Mouse (Mus musculus) hindbrain, embryonic 15.5 days (tissue): Measurements from ENCODE around the gene Lcmt2. TPM values are rescaled to one million over a fixed set of nuclear protein-coding genes. Genes with fewer than 3 reads are reported as not detected.
A peak's percentile ranks its signal among the peaks of the same experiment; 100 is the strongest.

Experiments
- ATAC-seq: fragments of 200-750 bp; cut with Nextera tagmentation; 2 replicates; pipeline ENCODE4 v1.8.0; 2017; ENCODE audit warnings: low read depth, moderate number of reproducible peaks, moderate TSS enrichment; ENCODE audit not compliant: low FRiP score
- H3K27ac ChIP-seq: fragments of 300-500 bp; sonication (generic); replicated peaks from 2 replicates; pipeline ENCODE4 v1.5.1; 2015; ENCODE audit warnings: mild to moderate bottlenecking, inconsistent platforms
- H3K27me3 ChIP-seq: fragments of 300-500 bp; sonication (generic); 2 replicates; pipeline ENCODE4 v1.6.1; 2015; ENCODE audit warnings: control low read depth, inconsistent platforms
- H3K36me3 ChIP-seq: fragments of 300-500 bp; sonication (generic); 2 replicates; pipeline ENCODE4 v1.6.1; 2015; ENCODE audit warnings: control low read depth, inconsistent platforms
- H3K4me1 ChIP-seq: fragments of 300-500 bp; sonication (generic); replicated peaks from 2 replicates; pipeline ENCODE4 v1.6.1; 2015; ENCODE audit warnings: control low read depth, inconsistent platforms
- H3K4me2 ChIP-seq: fragments of 300-500 bp; sonication (generic); 2 replicates; pipeline ENCODE4 v1.6.1; 2015; ENCODE audit warnings: moderate library complexity, mild to moderate bottlenecking, inconsistent platforms
- H3K4me3 ChIP-seq: fragments of 300-500 bp; sonication (generic); 2 replicates; pipeline ENCODE4 v1.5.1; 2015; ENCODE audit warnings: mild to moderate bottlenecking, inconsistent platforms
- H3K9ac ChIP-seq: fragments of 300-500 bp; sonication (generic); 2 replicates; pipeline ENCODE4 v1.6.1; 2015; ENCODE audit warnings: inconsistent platforms
- H3K9me3 ChIP-seq: fragments of 300-500 bp; sonication (generic); 2 replicates; pipeline ENCODE4 v1.6.1; 2016; ENCODE audit warnings: control low read depth, inconsistent platforms
- WGBS: fragments of 180-500 bp; shearing (Covaris S2); methylation state at CpG from one replicate; pipeline ENCODE4 v1.1.7; 2015; 5-methylcytosine and 5-hydroxymethylcytosine counted together
- polyA plus RNA-seq: library from polyadenylated mRNA; unstranded; fragments of >200 nt; fragmentation: Nextera tagmentation; extraction: Ambion mirVana; gene quantifications from 2 replicates; pipeline ENCODE4 v1.2.1, GENCODE M21; 2015

Gene Lcmt2
- polyA plus RNA-seq = 19.0 and 21.0 TPM in 2 replicates

GRCm38 (mm10) chr2:121140018-121140882, at the start of gene Lcmt2, which contains the start of gene Adal:
TSS of gene Lcmt2 (minus strand) at chr2:121140653.
TSS of gene Adal (plus strand) at chr2:121140428.
- WGBS = under 1% methylated on average over 87 of the region's 87 CpGs
- H3K9ac ChIP-seq = peak within 1 kb of the TSS; percentile 88

GRCm38 (mm10) chr2:121188530-121188929, 48.1 kb upstream of the Lcmt2 start:
- H3K36me3 ChIP-seq = peaks cover 78% of the 10 kb centered on the region
- no peaks in the 10 kb centered on the region for H3K27me3 ChIP-seq
- no peak overlapping the region for H3K27ac ChIP-seq
- WGBS = 78% methylated on average over 1 of the region's 1 CpGs
- no peaks in the 10 kb centered on the region for H3K9me3 ChIP-seq
- H3K4me2 ChIP-seq = no peak overlapping the region
- ATAC-seq = no peak
- H3K4me1 ChIP-seq = no peaks in the 10 kb centered on the region
- no peak overlapping the region for H3K9ac ChIP-seq
- no peak overlapping the region for H3K4me3 ChIP-seq

More at GRCm38 (mm10) chr2:121140018-121140882, at the start of gene Lcmt2, which contains the start of gene Adal:
- no peaks in the 10 kb centered on the region for H3K9me3 ChIP-seq
- 0 out of 2 replicates have a peak, but pooled peaks cover 18% of the 10 kb centered on the region for H3K36me3 ChIP-seq
- peaks cover 40% of the 10 kb centered on the region for H3K4me1 ChIP-seq
- H3K27ac ChIP-seq = peak within 1 kb of the TSS; percentile 100
- H3K4me3 ChIP-seq = peak within 1 kb of the TSS; percentile 78
- ATAC-seq = peak; percentile 98
- H3K4me2 ChIP-seq = peak within 1 kb of the TSS; percentile 89
- H3K27me3 ChIP-seq = no peaks in the 10 kb centered on the region

- Histone ChIP-seq H3K27me3 (no peaks in the 10 kb centered on the region), H3K4me3 (no peak overlapping the region), H3K36me3 (peaks cover 66% of the 10 kb centered on the region), H3K4me1 (no peaks in the 10 kb centered on the region), H3K4me2 (no peak overlapping the region), H3K9ac (no peak overlapping the region), H3K9me3 (no peaks in the 10 kb centered on the region), H3K27ac (no peak overlapping the region)
- WGBS = 96% methylated on average over 7 of the region's 7 CpGs
- no peak for ATAC-seq
Measured at GRCm38 (mm10) chr2:121184142-121184541, 43.7 kb upstream of the Lcmt2 start.

- H3K27me3 ChIP-seq = no peaks in the 10 kb centered on the region
- H3K9ac ChIP-seq = no peak overlapping the region
- no peak for ATAC-seq
- WGBS = 90% methylated on average over 5 of the region's 5 CpGs
- no peak overlapping the region for H3K27ac ChIP-seq
- H3K4me3 ChIP-seq = no peak overlapping the region
- no peaks in the 10 kb centered on the region for H3K4me1 ChIP-seq
- no peak overlapping the region for H3K4me2 ChIP-seq
- H3K36me3 ChIP-seq = peaks cover 66% of the 10 kb centered on the region
- H3K9me3 ChIP-seq = no peaks in the 10 kb centered on the region
Measured at GRCm38 (mm10) chr2:121183431-121183830, 43.0 kb upstream of the Lcmt2 start.

- H3K36me3 ChIP-seq = peaks cover 76% of the 10 kb centered on the region
- H3K4me2 ChIP-seq = no peak overlapping the region
- no peak overlapping the region for H3K27ac ChIP-seq
- ATAC-seq = no peak
- no peak overlapping the region for H3K4me3 ChIP-seq
- no peak overlapping the region for H3K9ac ChIP-seq
- H3K9me3 ChIP-seq = no peaks in the 10 kb centered on the region
- no peaks in the 10 kb centered on the region for H3K27me3 ChIP-seq
- 94% methylated on average over 3 of the region's 3 CpGs for WGBS
- H3K4me1 ChIP-seq = no peaks in the 10 kb centered on the region
Measured at GRCm38 (mm10) chr2:121178828-121179479, 38.5 kb upstream of the Lcmt2 start.

- H3K4me1 ChIP-seq = peaks cover 31% of the 10 kb centered on the region
- peak; percentile 96 for ATAC-seq
- H3K4me2 ChIP-seq = peak within 1 kb of the TSS; percentile 64
- peak within 1 kb of the TSS; percentile 79 for H3K9ac ChIP-seq
- peaks cover 27% of the 10 kb centered on the region for H3K36me3 ChIP-seq
- under 1% methylated on average over 66 of the region's 66 CpGs for WGBS
- peak within 1 kb of the TSS; percentile 94 for H3K4me3 ChIP-seq
- H3K27ac ChIP-seq = peak within 1 kb of the TSS; percentile 80
- no peaks in the 10 kb centered on the region for H3K27me3 ChIP-seq
- no peaks in the 10 kb centered on the region for H3K9me3 ChIP-seq
Measured at GRCm38 (mm10) chr2:121170980-121171742, 30.7 kb upstream of the Lcmt2 start, which contains the start of gene Zscan29. TSS of gene Zscan29 (minus strand) at chr2:121171125.

- ATAC-seq = peak; percentile 69
- peaks cover 22% of the 10 kb centered on the region for H3K36me3 ChIP-seq
- no peaks in the 10 kb centered on the region for H3K9me3 ChIP-seq
- H3K4me3 ChIP-seq = peak within 1 kb of the TSS; percentile 94
- H3K27ac ChIP-seq = peak within 1 kb of the TSS; percentile 80
- peak within 1 kb of the TSS; percentile 79 for H3K9ac ChIP-seq
- WGBS = 0% methylated on average over 38 of the region's 38 CpGs
- peaks cover 31% of the 10 kb centered on the region for H3K4me1 ChIP-seq
- no peaks in the 10 kb centered on the region for H3K27me3 ChIP-seq
- H3K4me2 ChIP-seq = peak within 1 kb of the TSS; percentile 64
Measured at GRCm38 (mm10) chr2:121170481-121170971, 30.1 kb upstream of the Lcmt2 start, which contains the start of gene Tubgcp4. TSS of gene Tubgcp4 (plus strand) at chr2:121170654.

GRCm38 (mm10) chr2:121169902-121170301, 29.4 kb upstream of the Lcmt2 start:
- peak overlapping the region; percentile 64 for H3K4me2 ChIP-seq
- no peaks in the 10 kb centered on the region for H3K9me3 ChIP-seq
- no peak overlapping the region for H3K27ac ChIP-seq

GRCm38 (mm10) chr2:121169173-121169572, 28.7 kb upstream of the Lcmt2 start:
- no peak for ATAC-seq
- Histone ChIP-seq H3K4me3 (peak overlapping the region; percentile 94), H3K9me3 (no peaks in the 10 kb centered on the region), H3K36me3 (peaks cover 15% of the 10 kb centered on the region), H3K4me1 (peaks cover 31% of the 10 kb centered on the region), H3K27ac (no peak overlapping the region), H3K4me2 (peak overlapping the region; percentile 64), H3K27me3 (no peaks in the 10 kb centered on the region), H3K9ac (peak overlapping the region; percentile 31; the same call in 1 of the 2 replicates)
- 65% methylated on average over 4 of the region's 4 CpGs for WGBS

More at GRCm38 (mm10) chr2:121169902-121170301, 29.4 kb upstream of the Lcmt2 start:
- Histone ChIP-seq H3K36me3 (peaks cover 17% of the 10 kb centered on the region), H3K4me1 (peaks cover 31% of the 10 kb centered on the region), H3K9ac (peak overlapping the region; percentile 79), H3K4me3 (peak overlapping the region; percentile 94), H3K27me3 (no peaks in the 10 kb centered on the region)
- ATAC-seq = no peak
- WGBS = 5% methylated on average over 9 of the region's 9 CpGs

GRCm38 (mm10) chr2:121153100-121153499, 12.6 kb upstream of the Lcmt2 start:
- no peak for ATAC-seq
- Histone ChIP-seq H3K4me2 (no peak overlapping the region), H3K4me1 (no peaks in the 10 kb centered on the region), H3K9me3 (no peaks in the 10 kb centered on the region), H3K36me3 (peaks cover 55% of the 10 kb centered on the region), H3K27ac (no peak overlapping the region), H3K4me3 (no peak overlapping the region), H3K9ac (no peak overlapping the region), H3K27me3 (no peaks in the 10 kb centered on the region)
- 84% methylated on average over 3 of the region's 3 CpGs for WGBS

- Histone ChIP-seq H3K9ac (no peak overlapping the region), H3K9me3 (no peaks in the 10 kb centered on the region), H3K36me3 (peaks cover 59% of the 10 kb centered on the region), H3K4me3 (no peak overlapping the region), H3K4me2 (no peak overlapping the region), H3K27me3 (no peaks in the 10 kb centered on the region), H3K4me1 (no peaks in the 10 kb centered on the region), H3K27ac (no peak overlapping the region)
- WGBS = 88% methylated on average over 5 of the region's 5 CpGs
- no peak for ATAC-seq
Measured at GRCm38 (mm10) chr2:121149679-121150078, 9.2 kb upstream of the Lcmt2 start.
